Mouse (Mus musculus) spleen, adult 2 months (tissue): ENCODE data around the gene Fam189a2. TPM values are rescaled to one million over a fixed set of nuclear protein-coding genes. Genes with fewer than 3 reads are reported as not detected.

Source experiments
- DNase-seq, 2 experiments: peaks; one replicate each; pipeline versions ENCODE4 v3.0.0 to v3.0.0-alpha.2; 2012 to 2021; ENCODE audit warnings: low spot score in 2 of 2, low read depth in 1 of 2
- H3K27ac ChIP-seq: fragments of 200-500 bp; 2 replicates; pipeline ENCODE4 v1.5.1; 2012; ENCODE audit warnings: low read length, inconsistent platforms; ENCODE audit not compliant: insufficient read depth
- H3K27me3 ChIP-seq: fragments of 200-500 bp; 2 replicates; pipeline ENCODE4 v1.6.1; 2012; ENCODE audit warnings: mild to moderate bottlenecking, moderate library complexity, low read length, inconsistent platforms; ENCODE audit not compliant: control insufficient read depth, insufficient read depth
- H3K36me3 ChIP-seq: fragments of 200-500 bp; 2 replicates; pipeline ENCODE4 v1.6.1; 2012; ENCODE audit warnings: mild to moderate bottlenecking, low read length, inconsistent platforms; ENCODE audit not compliant: control insufficient read depth, insufficient read depth
- H3K4me1 ChIP-seq: fragments of 200-500 bp; 2 replicates; pipeline ENCODE4 v1.6.1; 2011; ENCODE audit warnings: inconsistent platforms; ENCODE audit not compliant: control insufficient read depth, insufficient read depth, insufficient read length
- H3K4me3 ChIP-seq: fragments of 200-500 bp; 2 replicates; pipeline ENCODE4 v1.5.1; 2011; ENCODE audit warnings: mild to moderate bottlenecking, inconsistent platforms; ENCODE audit not compliant: insufficient read depth, insufficient read length; ENCODE audit errors: extremely low read depth
- CTCF ChIP-seq: fragments of 200-500 bp; IDR thresholded peaks from 2 replicates; pipeline ENCODE4 v1.5.1; 2011; ENCODE audit warnings: mild to moderate bottlenecking, inconsistent platforms; ENCODE audit not compliant: insufficient read depth, insufficient read length, insufficient replicate concordance; ENCODE audit errors: extremely low read depth
- POLR2A ChIP-seq: fragments of 200-500 bp; IDR thresholded peaks from 2 replicates; pipeline ENCODE4 v1.6.1; 2011; ENCODE audit warnings: low read depth, low read length, inconsistent platforms
- WGBS: fragments of 180-500 bp; shearing (Covaris S2); methylation state at CpG from one replicate; pipeline ENCODE4 v1.1.7; 2018; 5-methylcytosine and 5-hydroxymethylcytosine counted together
- polyA plus RNA-seq: library from polyadenylated mRNA; depleted of rRNA; stranded (reverse); fragments of >200 nt; gene quantifications from 2 replicates; pipeline ENCODE4 v1.2.3, GENCODE M21; 2012; rRNA removed

Gene Fam189a2
- polyA plus RNA-seq, 1 experiment, result 1.8 TPM

GRCm38 (mm10) chr19:23924057-23924456 lies 106.8 kb downstream of the Fam189a2 start:
- DNase-seq, result no peak
- WGBS, result 76% methylated on average over 6 of the region's 6 CpGs
- H3K4me1 ChIP-seq, result no peaks in the 10 kb centered on the region
- H3K4me3 ChIP-seq, result no peak overlapping the region
- H3K27ac ChIP-seq, result no peak overlapping the region
- H3K36me3 ChIP-seq, result no peaks in the 10 kb centered on the region
- no peak for TF ChIP-seq POLR2A
- no peak for TF ChIP-seq CTCF
- no peaks in the 10 kb centered on the region for H3K27me3 ChIP-seq

Other genes with a start within 250 kb of the Fam189a2 start
- 2.4 and 3.6 TPM in 2 replicates for gene Tjp2, start 194.0 kb upstream of the Fam189a2 start, polyA plus RNA-seq
- 6.2 and 9.1 TPM in 2 replicates for gene Fxn, start 249.6 kb upstream of the Fam189a2 start, polyA plus RNA-seq